Mouse (Mus musculus) CH12.LX (cell line): ENCODE measurements around the gene Dlx6.

Experiments
- CHD2 ChIP-seq: IDR thresholded peaks from 2 replicates; pipeline ENCODE4 v1.6.1; 2011; ENCODE audit warnings: low read length, improper control_type of control experiment
- CTCF ChIP-seq, 2 experiments: IDR thresholded peaks in 1 of 2; conservative IDR thresholded peaks in 1 of 2; 2 replicates each; pipeline ENCODE4 v1.5.1; 2011 to 2012; ENCODE audit warnings: low read depth in 2 of 2, low read length in 2 of 2, improper control_type of control experiment in 1 of 2, inconsistent platforms in 1 of 2, mild to moderate bottlenecking in 1 of 2, moderate library complexity in 1 of 2
- EP300 ChIP-seq: IDR thresholded peaks from 2 replicates; pipeline ENCODE4 v1.6.1; 2011; ENCODE audit warnings: low read length, improper control_type of control experiment
- JUN ChIP-seq: IDR thresholded peaks from 2 replicates; pipeline ENCODE4 v1.6.1; 2011; ENCODE audit warnings: low read depth, mild to moderate bottlenecking, low read length, improper control_type of control experiment, moderate library complexity; ENCODE audit not compliant: insufficient read depth
- MAX ChIP-seq: IDR thresholded peaks from 2 replicates; pipeline ENCODE4 v1.6.1; 2011; ENCODE audit warnings: low read length, improper control_type of control experiment
- MYC ChIP-seq: IDR thresholded peaks from 2 replicates; pipeline ENCODE4 v1.6.1; 2011; ENCODE audit warnings: low read depth, mild to moderate bottlenecking, improper control_type of control experiment, low read length
- NRF1 ChIP-seq: IDR thresholded peaks from 2 replicates; pipeline ENCODE4 v1.6.1; 2014; ENCODE audit warnings: low read depth, mild to moderate bottlenecking, inconsistent platforms, low read length, improper control_type of control experiment, moderate library complexity
- POLR2A ChIP-seq: IDR thresholded peaks from 2 replicates; pipeline ENCODE4 v1.6.1; 2011; ENCODE audit warnings: low read depth, mild to moderate bottlenecking, improper control_type of control experiment, low read length
- POLR2AphosphoS2 ChIP-seq: IDR thresholded peaks from 2 replicates; pipeline ENCODE4 v1.6.1; 2011; ENCODE audit warnings: low read depth, low read length, improper control_type of control experiment
- RAD21 ChIP-seq: IDR thresholded peaks from 2 replicates; pipeline ENCODE4 v1.6.1; 2011; ENCODE audit warnings: low read depth, mild to moderate bottlenecking, low read length, improper control_type of control experiment, moderate library complexity
- RCOR1 ChIP-seq: conservative IDR thresholded peaks from 2 replicates; pipeline ENCODE4 v1.6.1; 2012; ENCODE audit warnings: low read depth, mild to moderate bottlenecking, inconsistent platforms, low read length, improper control_type of control experiment
- TCF12 ChIP-seq: IDR thresholded peaks from 2 replicates; pipeline ENCODE4 v1.6.1; 2014; ENCODE audit warnings: low read depth, mild to moderate bottlenecking, inconsistent platforms, low read length, improper control_type of control experiment
- ZC3H11A ChIP-seq: IDR thresholded peaks from 2 replicates; pipeline ENCODE4 v1.6.1; 2012; ENCODE audit warnings: low read depth, mild to moderate bottlenecking, inconsistent platforms, low read length, improper control_type of control experiment
- ZNF384 ChIP-seq: IDR thresholded peaks from 2 replicates; pipeline ENCODE4 v1.6.1; 2012; ENCODE audit warnings: low read depth, low read length, improper control_type of control experiment, inconsistent platforms

- TF ChIP-seq CTCF (conservative IDR thresholded peaks at IDR 0.05 in 1 of 2, IDR thresholded peaks at IDR 0.05 in 1 of 2; ENCODE audit: low read depth in 2 of 2, low read length in 2 of 2) (no peak), JUN (no peak), MYC (no peak), POLR2A (no peak), MAX (no peak), ZC3H11A (no peak), NRF1 (no peak), CHD2 (no peak), RAD21 (no peak), TCF12 (no peak), RCOR1 (no peak), ZNF384 (no peak), EP300 (no peak), POLR2AphosphoS2 (no peak)
Measured at GRCm38 (mm10) chr6:6917334-6917733, 54.2 kb downstream of the Dlx6 start.
